Mouse (Mus musculus) small intestine, adult 2 months (tissue): ENCODE measurements around the gene Cdk2. TPM values are rescaled to one million over a fixed set of nuclear protein-coding genes. Genes with fewer than 3 reads are reported as not detected.

Source experiments
- H3K27ac ChIP-seq: fragments of 200-500 bp; 2 replicates; pipeline ENCODE4 v1.5.1; 2012; ENCODE audit warnings: low read depth, low read length, control low read depth, inconsistent platforms; ENCODE audit not compliant: insufficient read depth
- H3K27me3 ChIP-seq: fragments of 200-500 bp; 2 replicates; pipeline ENCODE4 v1.6.1; 2012; ENCODE audit warnings: mild to moderate bottlenecking, moderate library complexity, low read length, inconsistent platforms; ENCODE audit not compliant: control insufficient read depth, insufficient read depth
- H3K36me3 ChIP-seq: fragments of 200-500 bp; 2 replicates; pipeline ENCODE4 v1.6.1; 2012; ENCODE audit warnings: mild to moderate bottlenecking, low read length, control low read depth, inconsistent platforms; ENCODE audit not compliant: control insufficient read depth, insufficient read depth
- H3K4me1 ChIP-seq: fragments of 200-500 bp; 2 replicates; pipeline ENCODE4 v1.6.1; 2012; ENCODE audit warnings: low read length, inconsistent platforms, mixed read lengths; ENCODE audit not compliant: control insufficient read depth, insufficient read depth, insufficient read length
- H3K4me3 ChIP-seq: fragments of 200-500 bp; 2 replicates; pipeline ENCODE4 v1.5.1; 2012; ENCODE audit warnings: low read depth, mild to moderate bottlenecking, control low read depth, inconsistent platforms, low read length, moderate library complexity
- CTCF ChIP-seq: fragments of 200-500 bp; IDR thresholded peaks from 2 replicates; pipeline ENCODE4 v1.5.1; 2012; ENCODE audit warnings: low read depth, mild to moderate bottlenecking, control low read depth, inconsistent platforms, low read length, moderate library complexity, mixed read lengths; ENCODE audit not compliant: insufficient replicate concordance, insufficient read length; ENCODE audit errors: extremely low read depth
- POLR2A ChIP-seq: fragments of 200-500 bp; IDR thresholded peaks from 2 replicates; pipeline ENCODE4 v1.6.1; 2012; ENCODE audit warnings: low read depth, mild to moderate bottlenecking, control low read depth, inconsistent platforms, low read length, moderate library complexity
- WGBS: fragments of 180-500 bp; shearing (Covaris S2); methylation state at CpG from one replicate; pipeline ENCODE4 v1.1.7; 2018; 5-methylcytosine and 5-hydroxymethylcytosine counted together
- polyA plus RNA-seq: library from polyadenylated mRNA; depleted of rRNA; stranded (reverse); fragments of >200 nt; gene quantifications from 2 replicates; pipeline ENCODE4 v1.2.3, GENCODE M21; 2012

Gene Cdk2
- polyA plus RNA-seq, 1 experiment: 6.1 TPM

DNA sequence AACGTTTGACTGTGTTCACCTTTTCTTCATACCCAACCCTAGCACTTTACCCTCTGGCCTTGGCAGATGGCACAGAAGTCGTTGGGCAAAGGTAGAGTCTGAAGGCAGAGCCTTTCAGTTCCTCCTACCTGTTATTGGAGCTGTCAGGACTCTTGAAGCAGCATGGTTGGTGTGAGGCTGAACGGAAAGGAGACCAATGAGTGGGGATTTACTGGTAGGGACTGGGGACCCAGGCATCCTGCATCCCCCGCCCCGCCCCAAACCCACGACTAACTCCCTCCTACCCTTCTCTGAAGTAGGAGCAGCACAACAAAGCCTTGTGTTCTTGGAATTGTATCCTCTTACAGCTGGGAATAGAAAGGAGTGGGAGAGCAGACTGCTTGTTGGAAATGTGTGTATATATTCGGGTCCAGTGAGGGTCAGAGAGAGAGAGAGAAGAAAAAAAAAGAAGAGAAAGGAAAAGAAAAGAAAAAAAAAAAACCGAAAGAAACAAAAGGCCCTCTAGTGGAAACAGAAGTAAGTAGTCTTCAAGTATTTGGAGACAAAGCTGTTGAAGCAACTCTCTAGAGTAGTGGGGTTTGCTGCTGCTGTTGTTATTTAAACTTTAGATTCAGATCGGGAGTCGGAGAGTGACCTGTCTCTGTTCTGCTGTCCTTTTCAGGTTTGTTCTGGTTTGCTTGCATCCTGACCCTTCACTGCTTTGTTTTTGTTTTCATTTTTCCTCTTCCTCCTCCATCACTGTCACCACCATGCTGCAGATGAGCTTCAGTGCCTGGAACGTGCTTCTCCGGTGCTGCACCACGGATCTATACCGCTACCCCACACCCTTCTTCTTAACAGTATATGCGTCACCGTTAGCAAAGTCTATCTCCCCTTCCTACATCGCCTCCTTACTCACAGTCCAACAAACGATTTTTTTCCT is 40.1 kb upstream of the Cdk2 start, which contains the start of gene Dgka:
Gene Dgka (minus strand): TSS at position 176 of the 922 bp plus-strand sequence.
- H3K4me1 ChIP-seq: peaks cover 10% of the 10 kb centered on the region
- WGBS: 13% methylated on average over 18 of the region's 18 CpGs
- no peaks in the 10 kb centered on the region for H3K27me3 ChIP-seq
- peak within 1 kb of the TSS; percentile 97 for H3K4me3 ChIP-seq
- no peaks in the 10 kb centered on the region for H3K36me3 ChIP-seq
- H3K27ac ChIP-seq: peak within 1 kb of the TSS; percentile 97
- TF ChIP-seq POLR2A (peak; percentile 49; the same call in 1 of the 2 replicates), CTCF (no peak; the same call in 1 of the 2 replicates)

DNA sequence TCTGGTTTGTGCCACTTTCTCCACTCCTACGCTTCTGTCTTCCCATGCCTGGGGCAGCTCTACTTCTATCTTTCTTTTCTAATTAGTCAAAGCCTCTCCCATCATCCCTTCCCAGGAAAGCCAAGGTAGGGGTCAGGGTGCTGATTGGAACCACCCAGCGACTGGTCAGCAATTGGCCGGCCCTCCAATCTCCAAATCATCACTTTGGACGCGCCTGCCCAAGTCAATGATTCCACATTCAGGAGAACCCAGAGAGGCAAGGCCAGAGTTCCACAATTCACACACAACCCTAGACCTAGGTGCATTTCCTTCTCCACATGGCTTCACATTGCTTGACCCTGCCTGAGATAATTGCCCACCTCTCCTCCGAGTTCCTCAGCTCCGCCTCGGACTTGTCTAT is 39.4 kb upstream of the Cdk2 start:
- Histone ChIP-seq H3K27ac (peak overlapping the region; percentile 97), H3K36me3 (0 out of 2 replicates have a peak, but pooled peaks cover 1% of the 10 kb centered on the region), H3K4me1 (peaks cover 10% of the 10 kb centered on the region), H3K27me3 (no peaks in the 10 kb centered on the region), H3K4me3 (peak overlapping the region; percentile 97)
- WGBS: 7% methylated on average over 8 of the region's 8 CpGs
- TF ChIP-seq POLR2A: no peak; the same call in 1 of the 2 replicates

DNA sequence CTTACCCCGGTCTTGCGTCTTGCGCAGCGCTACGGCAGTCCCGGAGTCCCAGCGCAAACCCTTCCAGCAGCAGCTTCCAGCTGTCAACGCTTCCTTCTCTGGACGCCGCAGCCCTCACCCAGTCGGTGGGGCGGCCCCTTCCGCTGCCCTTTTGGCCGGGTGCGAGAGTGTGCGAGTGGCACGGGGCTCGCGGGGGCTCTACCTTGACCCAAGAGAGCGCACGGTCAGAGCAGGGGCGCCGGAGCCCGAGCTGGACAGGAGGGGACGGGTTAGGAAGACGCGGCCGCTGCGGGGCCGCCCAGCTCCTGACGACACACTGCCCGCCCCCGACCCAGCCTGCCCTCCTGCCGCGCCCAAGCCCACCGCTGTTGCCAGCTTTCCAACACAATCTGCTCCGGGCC is 39.0 kb upstream of the Cdk2 start:
- peak overlapping the region; percentile 97 for H3K4me3 ChIP-seq
- WGBS: under 1% methylated on average over 37 of the region's 37 CpGs

DNA sequence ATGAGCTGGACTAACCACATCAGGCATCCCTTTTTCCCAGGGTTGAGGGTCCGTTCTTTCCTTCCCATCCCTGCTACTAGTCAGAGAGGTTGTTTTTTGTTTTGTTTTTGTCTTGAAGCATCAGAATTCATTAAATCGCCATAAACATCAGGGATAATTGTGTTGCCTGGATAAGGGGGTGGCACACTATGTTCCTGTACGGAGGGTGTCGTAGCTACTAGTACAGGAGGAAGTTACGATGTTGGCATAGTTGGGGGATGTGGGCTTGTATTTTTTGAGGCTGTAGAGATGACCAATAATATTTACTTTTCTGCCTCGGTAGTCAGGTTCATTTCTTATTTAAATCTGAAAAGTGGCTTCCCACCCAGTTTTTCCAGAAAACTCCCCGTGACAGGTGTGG is 38.4 kb upstream of the Cdk2 start:
- Histone ChIP-seq H3K36me3 (peaks cover 5% of the 10 kb centered on the region; the same call in 1 of the 2 replicates), H3K4me1 (peaks cover 10% of the 10 kb centered on the region), H3K27ac (peak overlapping the region; percentile 97), H3K4me3 (peak overlapping the region; percentile 97), H3K27me3 (no peaks in the 10 kb centered on the region)
- WGBS: under 1% methylated on average over 7 of the region's 7 CpGs
- TF ChIP-seq CTCF: no peak
- TF ChIP-seq POLR2A: no peak

More for the DNA sequence above, 39.0 kb upstream of the Cdk2 start:
- TF ChIP-seq POLR2A: no peak; the same call in 1 of the 2 replicates
- TF ChIP-seq CTCF: no peak
- Histone ChIP-seq H3K27me3 (no peaks in the 10 kb centered on the region), H3K4me1 (peaks cover 10% of the 10 kb centered on the region), H3K36me3 (0 out of 2 replicates have a peak, but pooled peaks cover 1% of the 10 kb centered on the region), H3K27ac (peak overlapping the region; percentile 97)

DNA sequence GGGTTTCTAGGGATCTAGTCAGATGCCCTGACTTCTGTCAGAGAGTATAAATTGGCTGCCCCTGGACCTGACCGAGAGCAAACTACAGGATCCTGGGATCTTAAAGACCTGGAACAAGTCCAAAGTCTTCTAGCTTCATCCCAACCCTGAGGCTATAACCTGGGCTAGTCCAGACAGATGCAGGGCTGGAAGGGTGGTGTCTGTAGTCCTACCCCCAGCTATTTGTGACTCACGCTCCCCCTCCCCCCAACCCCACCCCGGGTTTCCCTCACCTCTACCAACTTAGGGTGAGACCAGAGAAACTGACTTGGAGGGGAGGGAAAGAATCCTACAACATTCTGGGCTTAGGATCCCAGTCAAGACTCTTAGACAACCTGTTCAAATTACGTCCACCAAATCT is 37.8 kb upstream of the Cdk2 start:
- TF ChIP-seq POLR2A: no peak; the same call in 1 of the 2 replicates
- no peak for TF ChIP-seq CTCF
- peak overlapping the region; percentile 97 for H3K27ac ChIP-seq
- WGBS: 6% methylated on average over 4 of the region's 4 CpGs
- peak overlapping the region; percentile 38 for H3K4me3 ChIP-seq
- peaks cover 5% of the 10 kb centered on the region; the same call in 1 of the 2 replicates for H3K36me3 ChIP-seq
- no peaks in the 10 kb centered on the region for H3K27me3 ChIP-seq
- peaks cover 10% of the 10 kb centered on the region for H3K4me1 ChIP-seq

DNA sequence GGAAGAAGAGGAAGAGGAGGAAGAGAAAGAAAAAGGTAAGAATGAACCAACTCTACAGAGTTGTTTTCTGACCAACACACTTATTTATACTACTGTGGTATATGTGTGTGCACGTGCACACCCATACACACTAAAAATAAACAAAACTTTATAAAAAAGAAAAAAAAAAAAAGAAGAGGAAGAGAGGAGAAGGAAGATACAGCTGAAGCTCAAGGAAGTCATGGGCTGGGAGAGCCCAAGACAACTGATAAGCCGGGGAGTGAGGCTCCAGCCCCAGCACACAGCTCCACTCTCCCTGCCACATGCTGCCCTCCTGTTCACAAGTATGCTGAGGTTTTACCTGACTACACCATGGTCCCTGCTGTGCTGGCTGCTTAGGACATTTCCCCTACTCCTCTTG is 35.5 kb upstream of the Cdk2 start:
- TF ChIP-seq CTCF (no peak), POLR2A (no peak)
- Histone ChIP-seq H3K36me3 (peaks cover 19% of the 10 kb centered on the region), H3K4me1 (peaks cover 7% of the 10 kb centered on the region), H3K27ac (peak overlapping the region; percentile 45; the same call in 1 of the 2 replicates), H3K27me3 (no peaks in the 10 kb centered on the region), H3K4me3 (no peak overlapping the region)
- 27% methylated on average over 2 of the region's 2 CpGs for WGBS

DNA sequence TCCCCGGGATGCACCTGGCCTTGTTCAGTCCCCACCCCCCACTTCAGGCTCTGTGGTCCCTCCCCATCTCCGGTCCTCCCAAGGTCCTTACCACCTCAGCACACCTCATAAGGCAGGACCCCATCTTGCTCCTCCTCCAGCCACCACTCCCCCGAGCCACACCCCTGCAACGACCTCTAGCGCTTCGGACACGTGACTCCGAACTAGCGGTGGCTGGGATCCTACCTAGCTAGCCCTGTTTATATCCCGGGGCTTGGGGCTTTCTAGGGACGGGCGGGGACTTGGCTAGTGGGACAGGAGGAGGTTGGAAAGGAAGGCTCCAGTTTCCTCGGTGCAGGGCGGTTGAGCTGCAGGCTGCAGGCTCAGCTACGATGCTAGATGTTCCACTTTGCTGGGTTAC is 32.6 kb upstream of the Cdk2 start:
- no peak for TF ChIP-seq CTCF
- TF ChIP-seq POLR2A: no peak
- peaks cover 7% of the 10 kb centered on the region for H3K4me1 ChIP-seq
- 30% methylated on average over 15 of the region's 15 CpGs for whole genome bisulfite sequencing
- no peak overlapping the region for H3K27ac ChIP-seq
- H3K27me3 ChIP-seq: no peaks in the 10 kb centered on the region
- H3K36me3 ChIP-seq: peaks cover 38% of the 10 kb centered on the region
- no peak overlapping the region for H3K4me3 ChIP-seq
